Mouse (Mus musculus) heart, postnatal 0 days (tissue): ENCODE data around the gene Kcnk5.

Source experiments
- CTCF ChIP-seq: IDR thresholded peaks from 2 replicates; pipeline ENCODE4 v1.5.1; 2016; ENCODE audit warnings: antibody characterized with exemption, control low read depth, low read depth
- EP300 ChIP-seq: IDR thresholded peaks from 2 replicates; pipeline ENCODE4 v1.6.1; 2016; ENCODE audit warnings: antibody characterized with exemption, low read depth

GRCm38 (mm10) chr14:20106271-20106670, 75.3 kb downstream of the Kcnk5 start:
- TF ChIP-seq CTCF (no peak), EP300 (no peak)
